Mouse (Mus musculus): ENCODE measurements around the gene Eif3i.

DNA sequence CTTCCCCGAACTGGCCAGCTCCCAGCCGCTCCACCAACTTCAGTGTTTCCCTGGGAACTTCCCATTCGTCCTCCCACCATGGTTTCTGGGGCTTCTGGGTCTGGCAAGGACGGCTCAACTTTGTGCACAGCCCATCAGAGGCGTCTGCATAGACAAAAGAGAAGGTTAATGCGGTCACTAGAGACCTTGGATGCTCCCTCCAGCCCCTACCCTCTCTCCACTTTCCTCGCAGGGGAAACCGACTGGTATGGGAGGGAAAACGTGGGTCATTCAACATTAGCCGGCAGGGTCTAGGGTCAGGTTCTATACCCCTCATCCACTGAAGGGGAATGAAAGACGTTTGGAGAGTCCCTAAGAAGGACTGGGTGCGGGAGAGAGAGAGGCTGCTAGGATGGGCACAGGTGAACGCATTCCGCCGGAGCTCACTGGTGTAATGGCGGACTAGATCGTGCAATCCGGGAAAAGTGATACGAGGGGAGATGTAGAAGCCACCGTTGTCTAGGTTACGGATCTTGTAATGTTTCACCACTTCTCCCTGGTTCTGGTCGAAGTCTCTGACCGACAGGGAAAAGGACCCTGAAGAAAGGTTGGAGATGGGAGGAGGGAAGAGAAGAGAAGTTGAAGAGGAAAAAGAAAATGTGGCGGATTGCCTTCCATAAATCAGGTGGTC is 44.5 kb downstream of the Eif3i start:
- no peak for TF ChIP-seq CTCF (IDR thresholded peaks at IDR 0.05; ENCODE audit: extremely low read depth, insufficient read depth, insufficient read length, insufficient replicate concordance)
- TF ChIP-seq POLR2A (IDR thresholded peaks at IDR 0.05; ENCODE audit: low read depth, low read length): no peak
